Mouse (Mus musculus): Measurements from ENCODE around the gene Adsl. TPM values are rescaled to one million over a fixed set of nuclear protein-coding genes. Genes with fewer than 3 reads are reported as not detected.
"Not testable (repeated sequence)": the region's sequence is repeated elsewhere in the genome, so short reads cannot be mapped to it uniquely, and the experiment has no call there.

The Adsl gene
- 10 to 100 TPM; 25.5 to 26.0 TPM for total RNA-seq (2021)

- DNase-seq (ENCODE audit: low spot score in 2 of 2) = peak; percentile 87 to 89
- intact Hi-C loops (cut with DNase I) = loop anchor here (2.0 kb wide), 1 partner anchor 236 kb away; no protein-coding TSS in a partner anchor
These were observed at the start of gene Adsl for GRCm38 (mm10) chr15:80948145-80949135. Gene Adsl (plus strand): TSS chr15:80948490.

- intact Hi-C loops (cut with DNase I) = no loop called here
- no peak for DNase-seq (ENCODE audit: low spot score in 2 of 2)
These were observed 48.5 kb upstream of the Adsl start for GRCm38 (mm10) chr15:80899806-80900205.

- DNase-seq (ENCODE audit: low spot score in 2 of 2) = peak; percentile 26 to 60
- intact Hi-C loops (cut with DNase I) = no loop called here
These were observed 46.3 kb upstream of the Adsl start for GRCm38 (mm10) chr15:80901806-80902513.

- intact Hi-C loops (cut with DNase I) = not testable (repeated sequence)
These were observed 43.5 kb upstream of the Adsl start for GRCm38 (mm10) chr15:80904776-80905175.

GRCm38 (mm10) chr15:80910183-80910582, 38.1 kb upstream of the Adsl start:
- intact Hi-C loops (cut with DNase I) = no loop called here
- DNase-seq (ENCODE audit: low spot score in 2 of 2) = no peak

More at GRCm38 (mm10) chr15:80904776-80905175, 43.5 kb upstream of the Adsl start:
- not testable (repeated sequence) for DNase-seq (ENCODE audit: low spot score in 2 of 2)

GRCm38 (mm10) chr15:80910790-80911531, 37.3 kb upstream of the Adsl start:
- intact Hi-C loops (cut with DNase I) = no loop called here
- no peak for DNase-seq (ENCODE audit: low spot score in 2 of 2)

GRCm38 (mm10) chr15:80912175-80912574, 36.1 kb upstream of the Adsl start:
- DNase-seq (ENCODE audit: low spot score in 2 of 2) = no peak
- intact Hi-C loops (cut with DNase I) = no loop called here

- intact Hi-C loops (cut with DNase I) = no loop called here
- DNase-seq (ENCODE audit: low spot score in 2 of 2) = no peak
These were observed 34.5 kb upstream of the Adsl start for GRCm38 (mm10) chr15:80913803-80914202.

GRCm38 (mm10) chr15:80915850-80916249, 32.4 kb upstream of the Adsl start:
- intact Hi-C loops (cut with DNase I) = no loop called here
- no peak for DNase-seq (ENCODE audit: low spot score in 2 of 2)

GRCm38 (mm10) chr15:80916621-80917020, 31.7 kb upstream of the Adsl start:
- intact Hi-C loops (cut with DNase I) = no loop called here
- DNase-seq (ENCODE audit: low spot score in 2 of 2) = no peak

- intact Hi-C loops (cut with DNase I) = no loop called here
- DNase-seq (ENCODE audit: low spot score in 2 of 2) = no peak
These were observed 27.9 kb upstream of the Adsl start for GRCm38 (mm10) chr15:80920346-80920745.

- intact Hi-C loops (cut with DNase I) = no loop called here
- no peak for DNase-seq (ENCODE audit: low spot score in 2 of 2)
These were observed 26.5 kb upstream of the Adsl start for GRCm38 (mm10) chr15:80921781-80922180.

- no peak for DNase-seq (ENCODE audit: low spot score in 2 of 2)
- intact Hi-C loops (cut with DNase I) = no loop called here
These were observed 24.1 kb upstream of the Adsl start for GRCm38 (mm10) chr15:80924211-80924610.

- intact Hi-C loops (cut with DNase I) = no loop called here
- DNase-seq (ENCODE audit: low spot score in 2 of 2) = peak in 1 of 2 experiments; percentile 31
These were observed 19.4 kb upstream of the Adsl start for GRCm38 (mm10) chr15:80928811-80929355.

GRCm38 (mm10) chr15:80930048-80930571, 18.2 kb upstream of the Adsl start:
- no peak for DNase-seq (ENCODE audit: low spot score in 2 of 2)
- intact Hi-C loops (cut with DNase I) = no loop called here

GRCm38 (mm10) chr15:80930676-80931320, 17.5 kb upstream of the Adsl start:
- DNase-seq (ENCODE audit: low spot score in 2 of 2); intact Hi-C loops (cut with DNase I): not testable (repeated sequence)

GRCm38 (mm10) chr15:80931345-80931960, 16.8 kb upstream of the Adsl start:
- intact Hi-C loops (cut with DNase I) = no loop called here
- no peak for DNase-seq (ENCODE audit: low spot score in 2 of 2)

GRCm38 (mm10) chr15:80934841-80935240, 13.4 kb upstream of the Adsl start:
- intact Hi-C loops (cut with DNase I) = no loop called here
- no peak for DNase-seq (ENCODE audit: low spot score in 2 of 2)
